Mouse (Mus musculus) lung, embryonic 15.5 days (tissue): Measurements from ENCODE around the gene Pde4d. TPM values are rescaled to one million over a fixed set of nuclear protein-coding genes. Genes with fewer than 3 reads are reported as not detected.
A peak's percentile ranks its signal among the peaks of the same experiment; 100 is the strongest.

Source experiments
- ATAC-seq: fragments of 200-750 bp; cut with Nextera tagmentation; 2 replicates; pipeline ENCODE4 v1.8.0; 2017; ENCODE audit warnings: moderate number of reproducible peaks, borderline replicate concordance; ENCODE audit not compliant: low FRiP score, low TSS enrichment; ENCODE audit errors: extremely low read depth
- H3K27ac ChIP-seq: fragments of 300-500 bp; sonication (generic); 2 replicates; pipeline ENCODE4 v1.5.1; 2015; ENCODE audit warnings: moderate library complexity, mild to moderate bottlenecking, inconsistent platforms
- H3K27me3 ChIP-seq: fragments of 300-500 bp; sonication (generic); 2 replicates; pipeline ENCODE4 v1.6.1; 2015; ENCODE audit warnings: inconsistent platforms
- H3K36me3 ChIP-seq: fragments of 300-500 bp; sonication (generic); 2 replicates; pipeline ENCODE4 v1.6.1; 2015; ENCODE audit warnings: inconsistent platforms
- H3K4me1 ChIP-seq: fragments of 300-500 bp; sonication (generic); 2 replicates; pipeline ENCODE4 v1.6.1; 2015; ENCODE audit warnings: inconsistent platforms
- H3K4me2 ChIP-seq: fragments of 300-500 bp; sonication (generic); 2 replicates; pipeline ENCODE4 v1.6.1; 2015; ENCODE audit warnings: inconsistent platforms, mild to moderate bottlenecking, moderate library complexity
- H3K4me3 ChIP-seq: fragments of 300-500 bp; sonication (generic); 2 replicates; pipeline ENCODE4 v1.5.1; 2015; ENCODE audit warnings: mild to moderate bottlenecking, inconsistent platforms
- H3K9ac ChIP-seq: fragments of 300-500 bp; sonication (generic); 2 replicates; pipeline ENCODE4 v1.6.1; 2015; ENCODE audit warnings: inconsistent platforms
- H3K9me3 ChIP-seq: fragments of 300-500 bp; sonication (generic); 2 replicates; pipeline ENCODE4 v1.6.1; 2016; ENCODE audit warnings: inconsistent platforms
- WGBS: fragments of 180-500 bp; shearing (Covaris S2); methylation state at CpG from one replicate; pipeline ENCODE4 v1.1.7; 2015; 5-methylcytosine and 5-hydroxymethylcytosine counted together
- polyA plus RNA-seq: library from polyadenylated mRNA; unstranded; fragments of >200 nt; fragmentation: Nextera tagmentation; extraction: Ambion mirVana; gene quantifications from 2 replicates; pipeline ENCODE4 v1.2.1, GENCODE M21; 2015

Pde4d gene
- polyA plus RNA-seq, 1 experiment from 2014 or later, result 18.2 TPM

GRCm38 (mm10) chr13:108536951-108537350 is 87.2 kb downstream of the Pde4d start:
- H3K4me2 ChIP-seq, result no peak overlapping the region
- no peak for ATAC-seq
- no peaks in the 10 kb centered on the region for H3K27me3 ChIP-seq
- no peaks in the 10 kb centered on the region for H3K4me1 ChIP-seq
- WGBS, result 71% methylated on average over 6 of the region's 6 CpGs
- no peak overlapping the region for H3K4me3 ChIP-seq
- no peaks in the 10 kb centered on the region for H3K9me3 ChIP-seq
- no peak overlapping the region for H3K27ac ChIP-seq
- no peaks in the 10 kb centered on the region for H3K36me3 ChIP-seq
- H3K9ac ChIP-seq, result no peak overlapping the region

GRCm38 (mm10) chr13:108538760-108539369 is 89.1 kb downstream of the Pde4d start:
- Histone ChIP-seq H3K27me3 (no peaks in the 10 kb centered on the region), H3K4me2 (no peak overlapping the region), H3K27ac (no peak overlapping the region), H3K36me3 (no peaks in the 10 kb centered on the region), H3K9me3 (no peaks in the 10 kb centered on the region), H3K4me1 (no peaks in the 10 kb centered on the region), H3K4me3 (no peak overlapping the region), H3K9ac (no peak overlapping the region)
- no peak for ATAC-seq
- 67% methylated on average over 1 of the region's 1 CpGs for WGBS

- Histone ChIP-seq H3K9me3 (no peaks in the 10 kb centered on the region), H3K9ac (no peak overlapping the region), H3K4me3 (no peak overlapping the region), H3K4me2 (no peak overlapping the region), H3K27me3 (no peaks in the 10 kb centered on the region), H3K36me3 (no peaks in the 10 kb centered on the region), H3K4me1 (no peaks in the 10 kb centered on the region), H3K27ac (no peak overlapping the region)
- no peak for ATAC-seq
- WGBS, result 88% methylated on average over 3 of the region's 3 CpGs
Observed at GRCm38 (mm10) chr13:108541488-108541887, 91.7 kb downstream of the Pde4d start.

GRCm38 (mm10) chr13:108542342-108542761 is 92.6 kb downstream of the Pde4d start:
- Histone ChIP-seq H3K9ac (no peak overlapping the region), H3K4me3 (no peak overlapping the region), H3K36me3 (no peaks in the 10 kb centered on the region), H3K4me2 (no peak overlapping the region), H3K27me3 (no peaks in the 10 kb centered on the region), H3K9me3 (no peaks in the 10 kb centered on the region), H3K4me1 (no peaks in the 10 kb centered on the region), H3K27ac (no peak overlapping the region)
- no peak for ATAC-seq
- 64% methylated on average over 5 of the region's 5 CpGs for WGBS

- no peak overlapping the region for H3K27ac ChIP-seq
- no peaks in the 10 kb centered on the region for H3K27me3 ChIP-seq
- 56% methylated on average over 5 of the region's 5 CpGs for WGBS
- no peak overlapping the region for H3K9ac ChIP-seq
- H3K4me2 ChIP-seq, result no peak overlapping the region
- no peak overlapping the region for H3K4me3 ChIP-seq
- H3K36me3 ChIP-seq, result no peaks in the 10 kb centered on the region
- no peaks in the 10 kb centered on the region; the same call in 1 of the 2 replicates for H3K4me1 ChIP-seq
- ATAC-seq, result no peak
- no peaks in the 10 kb centered on the region for H3K9me3 ChIP-seq
Observed at GRCm38 (mm10) chr13:108552288-108552687, 102.5 kb downstream of the Pde4d start.

GRCm38 (mm10) chr13:108552995-108553394 is 103.2 kb downstream of the Pde4d start:
- Histone ChIP-seq H3K4me1 (no peaks in the 10 kb centered on the region; the same call in 1 of the 2 replicates), H3K9me3 (no peaks in the 10 kb centered on the region), H3K4me2 (no peak overlapping the region), H3K4me3 (no peak overlapping the region), H3K36me3 (no peaks in the 10 kb centered on the region), H3K27me3 (no peaks in the 10 kb centered on the region), H3K27ac (no peak overlapping the region), H3K9ac (no peak overlapping the region)
- ATAC-seq, result no peak
- 39% methylated on average over 5 of the region's 5 CpGs for WGBS

GRCm38 (mm10) chr13:108554901-108555300 is 105.2 kb downstream of the Pde4d start:
- no peaks in the 10 kb centered on the region for H3K27me3 ChIP-seq
- H3K9me3 ChIP-seq, result no peaks in the 10 kb centered on the region
- no peak for ATAC-seq
- no peaks in the 10 kb centered on the region; the same call in 1 of the 2 replicates for H3K4me1 ChIP-seq
- H3K4me3 ChIP-seq, result no peak overlapping the region
- no peak overlapping the region for H3K27ac ChIP-seq
- no peak overlapping the region for H3K9ac ChIP-seq
- H3K36me3 ChIP-seq, result no peaks in the 10 kb centered on the region
- no peak overlapping the region for H3K4me2 ChIP-seq

GRCm38 (mm10) chr13:108596938-108597337 is 147.2 kb downstream of the Pde4d start:
- H3K4me3 ChIP-seq, result no peak overlapping the region
- WGBS, result 55% methylated on average over 3 of the region's 3 CpGs
- no peaks in the 10 kb centered on the region for H3K27me3 ChIP-seq
- no peaks in the 10 kb centered on the region for H3K36me3 ChIP-seq
- H3K4me2 ChIP-seq, result no peak overlapping the region
- ATAC-seq, result no peak
- H3K27ac ChIP-seq, result no peak overlapping the region
- H3K9me3 ChIP-seq, result no peaks in the 10 kb centered on the region
- no peak overlapping the region for H3K9ac ChIP-seq
- H3K4me1 ChIP-seq, result no peaks in the 10 kb centered on the region

- Histone ChIP-seq H3K9me3 (no peaks in the 10 kb centered on the region), H3K27me3 (no peaks in the 10 kb centered on the region), H3K27ac (no peak overlapping the region), H3K36me3 (no peaks in the 10 kb centered on the region), H3K4me2 (no peak overlapping the region), H3K4me3 (no peak overlapping the region), H3K9ac (no peak overlapping the region), H3K4me1 (no peaks in the 10 kb centered on the region)
- WGBS, result 64% methylated on average over 3 of the region's 3 CpGs
- ATAC-seq, result no peak
Observed at GRCm38 (mm10) chr13:108598673-108599072, 148.9 kb downstream of the Pde4d start.

GRCm38 (mm10) chr13:108599186-108599900 is 149.6 kb downstream of the Pde4d start:
- H3K36me3 ChIP-seq, result no peaks in the 10 kb centered on the region
- ATAC-seq, result no peak
- no peak overlapping the region for H3K9ac ChIP-seq
- H3K27me3 ChIP-seq, result no peaks in the 10 kb centered on the region
- no peaks in the 10 kb centered on the region for H3K9me3 ChIP-seq
- 57% methylated on average over 6 of the region's 6 CpGs for WGBS
- H3K4me1 ChIP-seq, result no peaks in the 10 kb centered on the region
- H3K4me3 ChIP-seq, result no peak overlapping the region
- H3K27ac ChIP-seq, result no peak overlapping the region
- no peak overlapping the region for H3K4me2 ChIP-seq

GRCm38 (mm10) chr13:108601021-108601420 is 151.3 kb downstream of the Pde4d start:
- Histone ChIP-seq H3K4me1 (no peaks in the 10 kb centered on the region), H3K36me3 (no peaks in the 10 kb centered on the region), H3K27ac (no peak overlapping the region), H3K4me2 (no peak overlapping the region), H3K9ac (no peak overlapping the region), H3K9me3 (no peaks in the 10 kb centered on the region), H3K4me3 (no peak overlapping the region), H3K27me3 (no peaks in the 10 kb centered on the region)
- peak; percentile 73; the same call in 1 of the 2 replicates for ATAC-seq
- 82% methylated on average over 2 of the region's 2 CpGs for WGBS

- Histone ChIP-seq H3K27ac (no peak overlapping the region), H3K4me3 (no peak overlapping the region), H3K9ac (no peak overlapping the region), H3K4me2 (no peak overlapping the region), H3K36me3 (no peaks in the 10 kb centered on the region), H3K27me3 (no peaks in the 10 kb centered on the region), H3K4me1 (no peaks in the 10 kb centered on the region), H3K9me3 (no peaks in the 10 kb centered on the region)
- ATAC-seq, result no peak
- 73% methylated on average over 1 of the region's 1 CpGs for WGBS
Observed at GRCm38 (mm10) chr13:108603502-108603901, 153.8 kb downstream of the Pde4d start.
